Mouse (Mus musculus) lung, postnatal 0 days (tissue): ENCODE data around the gene Ccdc86. TPM values are rescaled to one million over a fixed set of nuclear protein-coding genes. Genes with fewer than 3 reads are reported as not detected.

ENCODE experiments used
- ATAC-seq: fragments of 200-750 bp; cut with Nextera tagmentation; 2 replicates; pipeline ENCODE4 v1.8.0; 2017; ENCODE audit warnings: moderate library complexity
- DNase-seq: peaks from one replicate; pipeline ENCODE4 v3.0.0-alpha.2; 2016; ENCODE audit warnings: low spot score
- H3K27ac ChIP-seq: fragments of 300-500 bp; sonication (generic); 2 replicates; pipeline ENCODE4 v1.5.1; 2014; ENCODE audit warnings: antibody characterized with exemption, mild to moderate bottlenecking, low read length, mixed read lengths
- H3K27me3 ChIP-seq: fragments of 300-500 bp; sonication (generic); replicated peaks from 2 replicates; pipeline ENCODE4 v1.6.1; 2014; ENCODE audit warnings: low read length, mixed read lengths; ENCODE audit not compliant: insufficient read depth
- H3K36me3 ChIP-seq: fragments of 300-500 bp; sonication (generic); 2 replicates; pipeline ENCODE4 v1.6.1; 2014; ENCODE audit warnings: low read length, mixed read lengths; ENCODE audit not compliant: insufficient read depth
- H3K4me1 ChIP-seq: fragments of 300-500 bp; sonication (generic); 2 replicates; pipeline ENCODE4 v1.6.1; 2014; ENCODE audit warnings: antibody characterized with exemption, low read depth, low read length, mixed read lengths; ENCODE audit not compliant: insufficient read depth
- H3K4me2 ChIP-seq: fragments of 300-500 bp; sonication (generic); replicated peaks from 2 replicates; pipeline ENCODE4 v1.6.1; 2014; ENCODE audit warnings: low read depth, mild to moderate bottlenecking, low read length, moderate library complexity, mixed read lengths
- H3K4me3 ChIP-seq: fragments of 300-500 bp; sonication (generic); 2 replicates; pipeline ENCODE4 v1.5.1; 2014; ENCODE audit warnings: low read depth, low read length
- H3K9ac ChIP-seq: fragments of 300-500 bp; sonication (generic); replicated peaks from 2 replicates; pipeline ENCODE4 v1.6.1; 2014; ENCODE audit warnings: low read depth, mild to moderate bottlenecking
- H3K9me3 ChIP-seq: fragments of 300-500 bp; sonication (generic); 2 replicates; pipeline ENCODE4 v1.6.1; 2016; ENCODE audit warnings: low read length, mixed read lengths
- CTCF ChIP-seq: IDR thresholded peaks from 2 replicates; pipeline ENCODE4 v1.5.1; 2016; ENCODE audit warnings: antibody characterized with exemption, mild to moderate bottlenecking
- EP300 ChIP-seq: IDR thresholded peaks from 2 replicates; pipeline ENCODE4 v1.6.1; 2016; ENCODE audit warnings: antibody characterized with exemption, mild to moderate bottlenecking, control low read depth
- WGBS: fragments of 180-500 bp; shearing (Covaris S2); extraction: QIAGEN DNeasy Blood & Tissue Kit; methylation state at CpG from one replicate; pipeline ENCODE4 v1.1.7; 2014; 5-methylcytosine and 5-hydroxymethylcytosine counted together
- polyA plus RNA-seq: library from polyadenylated mRNA; unstranded; fragments of >200 nt; fragmentation: Nextera tagmentation; extraction: Ambion mirVana; gene quantifications from 2 replicates; pipeline ENCODE4 v1.2.1, GENCODE M21; 2015

Gene Ccdc86
- polyA plus RNA-seq, 1 experiment from 2014 or later = 13.5 TPM

GRCm38 (mm10) chr19:10918321-10918991 lies 30.6 kb downstream of the Ccdc86 start:
- H3K4me1 ChIP-seq = no peaks in the 10 kb centered on the region
- H3K27me3 ChIP-seq = no peaks in the 10 kb centered on the region
- no peak overlapping the region for H3K27ac ChIP-seq
- H3K9me3 ChIP-seq = no peaks in the 10 kb centered on the region
- WGBS = 79% methylated on average over 10 of the region's 10 CpGs
- 0 out of 2 replicates have a peak, but pooled peaks have one; percentile 16 for ATAC-seq
- no peak for DNase-seq
- H3K4me3 ChIP-seq = no peak overlapping the region
- H3K4me2 ChIP-seq = no peak overlapping the region
- H3K36me3 ChIP-seq = no peaks in the 10 kb centered on the region
- no peak overlapping the region for H3K9ac ChIP-seq
- TF ChIP-seq EP300 (no peak), CTCF (no peak)

GRCm38 (mm10) chr19:10916506-10916905 lies 32.6 kb downstream of the Ccdc86 start:
- Histone ChIP-seq H3K4me3 (no peak overlapping the region), H3K27ac (no peak overlapping the region), H3K9me3 (no peaks in the 10 kb centered on the region), H3K27me3 (no peaks in the 10 kb centered on the region), H3K4me1 (no peaks in the 10 kb centered on the region), H3K4me2 (no peak overlapping the region), H3K9ac (no peak overlapping the region), H3K36me3 (no peaks in the 10 kb centered on the region)
- no peak for ATAC-seq
- DNase-seq = no peak
- 46% methylated on average over 5 of the region's 5 CpGs for WGBS
- no peak for TF ChIP-seq EP300
- no peak for TF ChIP-seq CTCF

GRCm38 (mm10) chr19:10914870-10915269 lies 34.2 kb downstream of the Ccdc86 start:
- Histone ChIP-seq H3K36me3 (no peaks in the 10 kb centered on the region), H3K27me3 (no peaks in the 10 kb centered on the region), H3K9ac (no peak overlapping the region), H3K9me3 (no peaks in the 10 kb centered on the region), H3K4me2 (no peak overlapping the region), H3K27ac (no peak overlapping the region), H3K4me1 (no peaks in the 10 kb centered on the region), H3K4me3 (no peak overlapping the region)
- no peak for TF ChIP-seq CTCF
- no peak for TF ChIP-seq EP300
- no peak for ATAC-seq
- DNase-seq = no peak
- WGBS = 59% methylated on average over 2 of the region's 2 CpGs

- TF ChIP-seq CTCF = no peak
- WGBS = 45% methylated on average over 7 of the region's 7 CpGs
- ATAC-seq (no peak), DNase-seq (peak; percentile 42)
- Histone ChIP-seq H3K36me3 (no peaks in the 10 kb centered on the region), H3K27me3 (no peaks in the 10 kb centered on the region), H3K9ac (no peak overlapping the region), H3K27ac (no peak overlapping the region), H3K4me3 (no peak overlapping the region), H3K4me2 (no peak overlapping the region), H3K9me3 (no peaks in the 10 kb centered on the region), H3K4me1 (no peaks in the 10 kb centered on the region)
Measured at GRCm38 (mm10) chr19:10914291-10914690, 34.8 kb downstream of the Ccdc86 start.

GRCm38 (mm10) chr19:10909087-10909721 lies 39.9 kb downstream of the Ccdc86 start:
- no peak overlapping the region for H3K4me2 ChIP-seq
- TF ChIP-seq EP300 (peak; percentile 67), CTCF (no peak)
- H3K27me3 ChIP-seq = no peaks in the 10 kb centered on the region
- H3K36me3 ChIP-seq = 0 out of 2 replicates have a peak, but pooled peaks cover 4% of the 10 kb centered on the region
- H3K4me1 ChIP-seq = no peaks in the 10 kb centered on the region
- no peak overlapping the region for H3K9ac ChIP-seq
- peak overlapping the region; percentile 73 for H3K27ac ChIP-seq
- ATAC-seq (peak; percentile 61), DNase-seq (peak; percentile 88)
- no peak overlapping the region for H3K4me3 ChIP-seq
- 38% methylated on average over 6 of the region's 6 CpGs for WGBS
- no peaks in the 10 kb centered on the region for H3K9me3 ChIP-seq

GRCm38 (mm10) chr19:10907891-10908290 lies 41.2 kb downstream of the Ccdc86 start:
- H3K9me3 ChIP-seq = no peaks in the 10 kb centered on the region
- no peaks in the 10 kb centered on the region for H3K4me1 ChIP-seq
- no peak overlapping the region for H3K4me3 ChIP-seq
- no peak for TF ChIP-seq EP300
- TF ChIP-seq CTCF = peak; percentile 89
- 55% methylated on average over 3 of the region's 3 CpGs for WGBS
- peaks cover 15% of the 10 kb centered on the region; the same call in 1 of the 2 replicates for H3K36me3 ChIP-seq
- peak; percentile 68 for DNase-seq
- H3K27ac ChIP-seq = no peak overlapping the region
- H3K4me2 ChIP-seq = no peak overlapping the region
- no peaks in the 10 kb centered on the region for H3K27me3 ChIP-seq
- no peak overlapping the region for H3K9ac ChIP-seq
- no peak for ATAC-seq
